Mouse (Mus musculus) monocyte, adult 2 months (primary cell): ENCODE data around the gene Vmn2r2.

Source experiments
- DNase-seq, 2 experiments: peaks; one replicate each; pipeline ENCODE4 v3.0.0; 2022; ENCODE audit warnings: low spot score in 2 of 2, low read depth in 1 of 2

Vmn2r2 gene

GRCm38 (mm10) chr3:64141878-64142508 lies at the start of gene Vmn2r2:
Gene Vmn2r2, minus strand, starts transcription at chr3:64141928.
- DNase-seq, result no peak

DNA sequence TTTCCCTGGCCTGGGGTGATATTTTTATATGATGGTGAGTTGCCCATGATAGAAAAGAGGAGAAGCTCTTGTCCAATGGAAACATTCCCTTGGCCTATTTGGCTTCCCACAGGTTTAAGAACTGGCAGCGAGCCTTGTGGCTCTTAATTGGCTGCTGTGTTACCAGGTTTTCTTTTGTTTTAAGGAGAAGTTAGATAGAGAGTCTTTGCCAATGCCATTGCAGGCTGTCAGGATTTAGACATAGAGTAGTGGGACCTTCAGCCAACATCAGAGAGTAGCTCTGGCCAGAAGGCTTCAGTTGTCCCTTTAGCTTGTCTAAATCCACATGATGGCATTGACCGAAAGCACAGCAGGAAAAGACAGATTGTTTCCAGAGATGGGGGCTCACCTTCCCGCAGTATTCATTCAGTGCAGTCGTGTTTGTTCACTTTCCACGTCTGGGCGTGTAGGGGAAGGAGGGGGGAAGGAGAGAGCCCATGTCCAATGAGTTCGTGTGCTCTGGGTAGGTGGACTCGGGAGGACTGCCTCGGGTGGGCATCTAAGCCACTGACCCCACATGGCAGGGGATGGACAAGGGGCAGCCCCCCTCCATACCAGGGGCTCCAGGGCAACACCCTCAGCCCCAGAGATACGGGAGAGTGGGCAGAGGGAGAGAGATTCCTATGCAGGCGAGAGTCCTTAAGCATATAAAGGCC lies 28.2 kb downstream of the Vmn2r2 start:
- DNase-seq, result no peak

DNA sequence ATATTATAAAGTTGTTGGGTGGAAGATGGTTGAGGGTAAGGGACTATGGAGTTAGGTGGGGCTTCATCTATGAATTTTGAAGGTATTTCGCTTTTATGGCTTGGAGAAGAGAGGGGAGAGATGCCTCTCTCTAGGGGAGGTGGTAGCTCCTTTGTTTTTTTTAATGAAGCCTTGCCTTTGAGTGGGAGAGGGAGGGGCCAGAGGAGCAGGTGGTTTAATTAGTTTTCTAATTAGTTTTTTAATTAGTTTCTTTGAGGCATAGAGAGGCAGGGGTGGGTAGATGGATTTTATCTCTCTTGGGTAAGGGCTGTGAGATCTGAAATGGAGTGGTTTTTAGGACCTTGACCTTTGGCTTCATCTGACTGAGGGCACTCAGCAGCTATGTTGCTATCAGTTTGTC lies 29.0 kb downstream of the Vmn2r2 start:
- DNase-seq, result no peak

DNA sequence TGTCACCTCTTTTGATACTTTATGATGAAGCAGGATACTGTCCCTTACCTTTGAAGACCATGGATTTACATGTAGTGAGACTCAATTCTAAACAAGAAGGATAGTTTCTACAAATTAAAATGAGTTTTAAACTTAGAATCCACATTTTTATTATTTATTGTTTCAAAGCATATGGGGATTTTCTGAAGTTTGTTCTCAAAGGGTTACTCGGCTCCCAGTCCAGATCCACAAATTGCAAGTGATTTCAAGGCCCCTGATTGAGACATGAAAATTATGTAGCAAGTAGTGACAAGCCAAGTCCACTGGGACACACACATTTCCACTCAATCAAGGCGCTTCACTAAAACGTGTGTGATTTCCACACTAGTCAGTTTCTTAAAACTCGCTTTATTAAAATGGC lies 60.5 kb downstream of the Vmn2r2 start, which contains the start of gene Vmn2r1:
Gene Vmn2r1 (plus strand): TSS at position 301 of the 400 bp plus-strand sequence.
- DNase-seq, result no peak
